Mouse (Mus musculus) small intestine, adult 2 months (tissue): ENCODE results near the gene Abcd1. TPM values are rescaled to one million over a fixed set of nuclear protein-coding genes. Genes with fewer than 3 reads are reported as not detected.
"Not testable (repeated sequence)": the region's sequence is repeated elsewhere in the genome, so short reads cannot be mapped to it uniquely, and the experiment has no call there.

Source experiments
- H3K27ac ChIP-seq: fragments of 200-500 bp; 2 replicates; pipeline ENCODE4 v1.5.1; 2012; ENCODE audit warnings: low read depth, low read length, control low read depth, inconsistent platforms; ENCODE audit not compliant: insufficient read depth
- H3K27me3 ChIP-seq: fragments of 200-500 bp; 2 replicates; pipeline ENCODE4 v1.6.1; 2012; ENCODE audit warnings: mild to moderate bottlenecking, moderate library complexity, low read length, inconsistent platforms; ENCODE audit not compliant: control insufficient read depth, insufficient read depth
- H3K36me3 ChIP-seq: fragments of 200-500 bp; 2 replicates; pipeline ENCODE4 v1.6.1; 2012; ENCODE audit warnings: mild to moderate bottlenecking, low read length, control low read depth, inconsistent platforms; ENCODE audit not compliant: control insufficient read depth, insufficient read depth
- H3K4me1 ChIP-seq: fragments of 200-500 bp; 2 replicates; pipeline ENCODE4 v1.6.1; 2012; ENCODE audit warnings: low read length, inconsistent platforms, mixed read lengths; ENCODE audit not compliant: control insufficient read depth, insufficient read depth, insufficient read length
- H3K4me3 ChIP-seq: fragments of 200-500 bp; 2 replicates; pipeline ENCODE4 v1.5.1; 2012; ENCODE audit warnings: low read depth, mild to moderate bottlenecking, control low read depth, inconsistent platforms, low read length, moderate library complexity
- CTCF ChIP-seq: fragments of 200-500 bp; IDR thresholded peaks from 2 replicates; pipeline ENCODE4 v1.5.1; 2012; ENCODE audit warnings: low read depth, mild to moderate bottlenecking, control low read depth, inconsistent platforms, low read length, moderate library complexity, mixed read lengths; ENCODE audit not compliant: insufficient replicate concordance, insufficient read length; ENCODE audit errors: extremely low read depth
- POLR2A ChIP-seq: fragments of 200-500 bp; IDR thresholded peaks from 2 replicates; pipeline ENCODE4 v1.6.1; 2012; ENCODE audit warnings: low read depth, mild to moderate bottlenecking, control low read depth, inconsistent platforms, low read length, moderate library complexity
- WGBS: fragments of 180-500 bp; shearing (Covaris S2); methylation state at CpG from one replicate; pipeline ENCODE4 v1.1.7; 2018; 5-methylcytosine and 5-hydroxymethylcytosine counted together
- polyA plus RNA-seq: library from polyadenylated mRNA; depleted of rRNA; stranded (reverse); fragments of >200 nt; gene quantifications from 2 replicates; pipeline ENCODE4 v1.2.3, GENCODE M21; 2012

Gene Abcd1
- polyA plus RNA-seq, 1 experiment: 99.9 TPM

DNA sequence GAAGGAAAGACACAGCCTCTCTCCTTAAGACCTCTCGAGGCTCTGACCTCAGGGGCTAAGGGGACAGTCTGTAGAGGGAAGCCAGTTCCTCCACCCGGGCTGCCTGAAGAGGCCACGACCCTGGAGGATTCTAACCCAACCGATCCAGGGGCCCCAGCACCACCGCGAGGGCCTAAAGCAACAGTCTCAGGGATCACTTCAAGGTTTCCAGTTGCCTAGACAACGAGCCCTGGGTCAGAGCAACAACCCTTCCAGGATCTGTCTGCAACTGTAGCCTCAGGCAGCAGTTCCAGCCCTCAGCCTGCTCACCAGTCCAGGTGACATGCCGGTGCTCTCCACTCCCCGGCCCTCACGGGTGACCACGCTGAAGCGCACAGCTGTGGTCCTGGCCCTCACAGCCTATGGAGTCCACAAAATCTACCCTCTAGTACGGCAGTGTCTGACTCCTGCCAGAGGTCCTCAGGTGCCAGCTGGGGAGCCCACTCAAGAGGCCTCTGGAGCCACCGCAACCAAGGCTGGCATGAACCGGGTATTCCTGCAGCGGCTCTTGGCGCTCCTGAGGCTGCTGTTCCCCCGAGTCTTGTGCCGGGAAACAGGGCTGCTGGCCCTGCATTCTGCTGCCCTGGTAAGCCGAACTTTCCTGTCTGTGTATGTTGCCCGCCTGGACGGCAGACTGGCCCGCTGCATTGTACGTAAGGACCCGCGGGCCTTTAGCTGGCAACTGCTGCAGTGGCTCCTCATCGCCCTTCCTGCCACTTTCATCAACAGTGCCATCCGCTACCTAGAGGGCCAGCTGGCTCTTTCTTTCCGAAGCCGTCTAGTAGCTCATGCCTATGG lies 530 bp downstream of the Abcd1 start:
- TF ChIP-seq POLR2A: peak; percentile 56; the same call in 1 of the 2 replicates
- no peak for TF ChIP-seq CTCF
- H3K4me3 ChIP-seq: peak overlapping the region; percentile 81
- H3K4me1 ChIP-seq: peaks cover 11% of the 10 kb centered on the region
- 25% methylated on average over 30 of the region's 30 CpGs for WGBS
- no peaks in the 10 kb centered on the region for H3K27me3 ChIP-seq
- peak overlapping the region; percentile 96 for H3K27ac ChIP-seq
- H3K36me3 ChIP-seq: peaks cover 7% of the 10 kb centered on the region; the same call in 1 of the 2 replicates

DNA sequence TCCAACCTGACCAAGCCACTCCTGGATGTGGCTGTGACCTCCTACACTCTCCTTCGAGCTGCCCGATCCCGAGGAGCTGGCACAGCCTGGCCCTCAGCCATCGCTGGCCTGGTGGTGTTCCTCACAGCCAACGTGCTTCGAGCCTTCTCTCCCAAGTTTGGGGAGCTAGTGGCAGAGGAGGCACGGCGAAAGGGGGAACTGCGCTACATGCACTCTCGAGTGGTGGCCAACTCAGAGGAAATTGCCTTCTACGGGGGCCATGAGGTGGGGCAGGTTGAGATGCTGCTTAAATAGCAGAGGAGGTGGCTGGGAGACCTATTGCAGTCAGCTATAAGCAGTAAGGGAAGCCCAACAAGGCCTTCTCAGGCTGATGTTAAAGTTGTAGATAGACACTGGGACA lies 1.3 kb downstream of the Abcd1 start:
- peaks cover 11% of the 10 kb centered on the region for H3K4me1 ChIP-seq
- TF ChIP-seq CTCF: no peak
- no peak for TF ChIP-seq POLR2A
- WGBS: 43% methylated on average over 11 of the region's 11 CpGs
- H3K27me3 ChIP-seq: no peaks in the 10 kb centered on the region
- H3K27ac ChIP-seq: peak overlapping the region; percentile 96
- peaks cover 7% of the 10 kb centered on the region; the same call in 1 of the 2 replicates for H3K36me3 ChIP-seq
- peak overlapping the region; percentile 81 for H3K4me3 ChIP-seq

GRCm38 (mm10) chrX:73718271-73718670 lies 1.9 kb downstream of the Abcd1 start:
- 22% methylated on average over 3 of the region's 3 CpGs for WGBS
- no peaks in the 10 kb centered on the region for H3K27me3 ChIP-seq
- peaks cover 10% of the 10 kb centered on the region for H3K36me3 ChIP-seq
- TF ChIP-seq POLR2A (no peak), CTCF (no peak)
- H3K4me1 ChIP-seq: peaks cover 11% of the 10 kb centered on the region
- peak overlapping the region; percentile 96 for H3K27ac ChIP-seq
- H3K4me3 ChIP-seq: peak overlapping the region; percentile 81

DNA sequence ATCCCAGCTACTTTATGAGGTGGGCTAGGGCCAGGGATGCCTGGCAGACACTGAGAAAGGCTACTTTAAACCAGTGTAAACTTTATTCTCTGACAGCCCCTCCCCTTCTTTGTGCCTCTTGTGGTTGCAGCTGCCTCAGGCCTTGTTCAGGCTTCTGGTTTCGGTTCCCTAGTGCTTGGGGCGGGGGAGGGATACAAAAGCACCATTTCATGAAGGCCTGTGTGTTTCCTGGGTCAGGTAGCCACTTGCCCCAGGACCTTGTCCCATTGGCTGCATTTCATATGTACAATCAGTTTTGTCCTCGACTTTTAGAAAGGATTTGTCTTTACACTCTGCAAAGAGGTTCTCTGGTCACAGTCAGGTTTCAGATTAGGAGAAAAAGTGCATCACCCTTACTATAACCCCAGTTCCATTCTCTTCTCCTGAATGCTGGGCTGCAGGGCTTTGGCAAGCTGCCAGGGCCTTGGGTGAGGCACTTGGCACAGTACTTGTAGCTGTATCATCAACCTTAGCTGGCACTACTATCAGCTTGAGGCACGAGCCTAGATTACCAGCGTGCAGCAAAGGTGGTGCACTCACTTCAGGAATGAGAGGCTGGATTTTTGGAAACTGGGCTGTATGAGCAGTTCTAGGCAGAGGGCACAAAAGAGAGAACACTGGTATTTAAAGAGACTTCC lies 2.4 kb downstream of the Abcd1 start:
- peak overlapping the region; percentile 96 for H3K27ac ChIP-seq
- peak overlapping the region; percentile 81 for H3K4me3 ChIP-seq
- 10% methylated on average over 5 of the region's 5 CpGs for WGBS

DNA sequence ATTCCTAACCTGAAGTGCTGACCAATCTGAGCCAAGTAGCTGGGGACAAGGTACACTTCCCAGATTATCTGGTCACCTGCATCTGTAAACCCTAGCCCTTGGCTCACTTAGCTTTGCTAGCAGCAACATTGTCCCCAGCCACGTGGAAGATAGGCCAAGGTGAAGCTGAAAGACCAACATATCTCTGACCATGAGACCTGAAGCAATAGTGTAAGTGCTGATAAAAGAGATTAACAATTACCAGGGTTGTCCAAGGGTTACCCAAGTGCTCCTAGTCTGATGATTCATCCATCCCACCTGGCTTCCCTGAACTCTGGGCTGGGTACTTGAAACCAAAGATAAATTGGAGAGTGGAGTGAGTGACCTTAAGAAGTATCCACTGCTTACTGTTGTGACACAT lies 14.5 kb downstream of the Abcd1 start:
- no peaks in the 10 kb centered on the region for H3K27me3 ChIP-seq
- TF ChIP-seq POLR2A (no peak), CTCF (no peak)
- H3K27ac ChIP-seq: peak overlapping the region; percentile 80
- no peak overlapping the region for H3K4me3 ChIP-seq
- H3K36me3 ChIP-seq: peaks cover 27% of the 10 kb centered on the region
- 20% methylated on average over 1 of the region's 1 CpGs for whole genome bisulfite sequencing
- H3K4me1 ChIP-seq: peaks cover 11% of the 10 kb centered on the region; the same call in 1 of the 2 replicates

More for the DNA sequence above, 2.4 kb downstream of the Abcd1 start:
- peaks cover 11% of the 10 kb centered on the region for H3K36me3 ChIP-seq
- no peaks in the 10 kb centered on the region for H3K27me3 ChIP-seq
- TF ChIP-seq POLR2A: no peak
- TF ChIP-seq CTCF: no peak
- peaks cover 11% of the 10 kb centered on the region for H3K4me1 ChIP-seq

DNA sequence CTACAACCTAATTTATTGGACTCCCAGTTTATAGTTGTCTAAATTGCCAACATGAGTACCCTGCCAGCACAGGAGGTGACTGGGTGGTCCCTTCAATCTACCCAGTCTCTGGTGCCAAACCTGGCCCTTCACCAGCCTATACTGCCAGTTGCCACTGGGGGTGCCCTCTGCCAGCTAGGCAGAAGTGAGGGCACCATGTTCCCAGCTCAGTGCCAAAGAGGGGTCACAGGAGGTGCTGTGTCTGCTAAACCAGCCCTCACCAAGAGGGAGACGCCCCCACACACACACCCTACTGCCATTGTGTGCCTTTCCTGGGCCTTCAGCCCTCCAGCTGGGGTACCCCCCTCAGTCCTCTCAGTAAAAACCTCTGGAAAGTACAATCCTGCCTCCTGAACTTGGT lies 21.8 kb downstream of the Abcd1 start:
- TF ChIP-seq CTCF (no peak), POLR2A (no peak)
- H3K36me3 ChIP-seq: peaks cover 18% of the 10 kb centered on the region
- H3K4me3 ChIP-seq: no peak overlapping the region
- H3K27me3 ChIP-seq: no peaks in the 10 kb centered on the region
- peaks cover 6% of the 10 kb centered on the region; the same call in 1 of the 2 replicates for H3K4me1 ChIP-seq
- WGBS: 100% methylated on average over 1 of the region's 1 CpGs
- H3K27ac ChIP-seq: no peak overlapping the region

DNA sequence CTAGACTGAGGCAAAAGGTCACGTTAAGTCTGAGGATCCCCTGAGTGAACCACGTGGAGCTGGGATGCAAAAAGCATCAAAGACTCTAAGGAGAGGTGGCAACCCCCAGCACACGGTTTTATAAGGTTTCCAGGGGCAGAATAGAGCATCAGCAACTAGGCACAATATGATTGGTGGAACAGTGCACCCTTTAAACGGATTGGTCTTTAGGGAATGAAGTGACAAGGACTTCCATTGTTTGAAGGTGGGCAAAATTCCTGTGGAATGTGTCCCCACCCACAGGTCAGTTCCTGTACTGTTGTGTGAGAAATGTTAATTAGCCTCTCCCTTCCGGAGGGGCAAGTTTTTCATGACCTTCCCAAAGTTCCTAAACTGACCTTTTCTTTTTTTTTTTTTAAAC lies 22.8 kb downstream of the Abcd1 start:
- TF ChIP-seq CTCF: no peak
- no peak for TF ChIP-seq POLR2A
- H3K36me3 ChIP-seq: peaks cover 17% of the 10 kb centered on the region
- H3K4me3 ChIP-seq: no peak overlapping the region
- no peak overlapping the region for H3K27ac ChIP-seq
- H3K27me3 ChIP-seq: no peaks in the 10 kb centered on the region
- H3K4me1 ChIP-seq: peaks cover 6% of the 10 kb centered on the region; the same call in 1 of the 2 replicates
- WGBS: 71% methylated on average over 5 of the region's 5 CpGs

- H3K4me3 ChIP-seq, H3K4me1 ChIP-seq, H3K27me3 ChIP-seq, H3K27ac ChIP-seq: not testable (repeated sequence)
- 92% methylated on average over 7 of the region's 7 CpGs for WGBS
- H3K36me3 ChIP-seq: peaks cover 13% of the 10 kb centered on the region; the same call in 1 of the 2 replicates
Observed at GRCm38 (mm10) chrX:73739841-73740240, 23.4 kb downstream of the Abcd1 start.
